Mouse (Mus musculus) embryonic facial prominence, embryonic 11.5 days (tissue): ENCODE data around the gene Btaf1. TPM values are rescaled to one million over a fixed set of nuclear protein-coding genes. Genes with fewer than 3 reads are reported as not detected.

Experiments used
- ATAC-seq: fragments of 200-750 bp; cut with Nextera tagmentation; replicated peaks from 2 replicates; pipeline ENCODE4 v1.8.0; 2017; ENCODE audit warnings: low read depth; ENCODE audit not compliant: insufficient number of reproducible peaks, low FRiP score, low TSS enrichment
- DNase-seq: peaks from one replicate; pipeline ENCODE4 v3.0.0-alpha.2; 2015; ENCODE audit warnings: low spot score
- H3K27ac ChIP-seq: fragments of 300-500 bp; sonication (generic); replicated peaks from 2 replicates; pipeline ENCODE4 v1.5.1; 2014; ENCODE audit warnings: mild to moderate bottlenecking, low read depth, low read length, control low read depth
- H3K27me3 ChIP-seq: fragments of 300-500 bp; sonication (generic); 2 replicates; pipeline ENCODE4 v1.6.1; 2014; ENCODE audit warnings: mild to moderate bottlenecking, low read length, moderate library complexity, mixed read lengths; ENCODE audit not compliant: control insufficient read depth, insufficient read depth
- H3K36me3 ChIP-seq: fragments of 300-500 bp; sonication (generic); replicated peaks from 2 replicates; pipeline ENCODE4 v1.6.1; 2014; ENCODE audit warnings: low read depth, mild to moderate bottlenecking, low read length, moderate library complexity, mixed read lengths; ENCODE audit not compliant: control insufficient read depth, insufficient read depth
- H3K4me1 ChIP-seq: fragments of 300-500 bp; sonication (generic); 2 replicates; pipeline ENCODE4 v1.6.1; 2014; ENCODE audit warnings: low read length, mixed read lengths; ENCODE audit not compliant: control insufficient read depth, insufficient read depth
- H3K4me2 ChIP-seq: fragments of 300-500 bp; sonication (generic); 2 replicates; pipeline ENCODE4 v1.6.1; 2014; ENCODE audit warnings: low read depth, mild to moderate bottlenecking, control low read depth, low read length, moderate library complexity
- H3K4me3 ChIP-seq: fragments of 300-500 bp; sonication (generic); 2 replicates; pipeline ENCODE4 v1.5.1; 2014; ENCODE audit warnings: low read depth, low read length, control low read depth
- H3K9ac ChIP-seq: fragments of 300-500 bp; sonication (generic); replicated peaks from 2 replicates; pipeline ENCODE4 v1.6.1; 2014; ENCODE audit warnings: mild to moderate bottlenecking, control low read depth, low read length
- H3K9me3 ChIP-seq: fragments of 300-500 bp; sonication (generic); replicated peaks from 2 replicates; pipeline ENCODE4 v1.6.1; 2016; ENCODE audit warnings: mild to moderate bottlenecking, low read length, inconsistent platforms, mixed read lengths; ENCODE audit not compliant: control insufficient read depth
- WGBS: fragments of 180-500 bp; shearing (Covaris S2); extraction: QIAGEN DNeasy Blood & Tissue Kit; methylation state at CpG from one replicate; pipeline ENCODE4 v1.1.7; 2014; 5-methylcytosine and 5-hydroxymethylcytosine counted together
- polyA plus RNA-seq: library from polyadenylated mRNA; unstranded; fragments of >200 nt; fragmentation: Nextera tagmentation; extraction: Ambion mirVana; gene quantifications from 2 replicates; pipeline ENCODE4 v1.2.1, GENCODE M21; 2014

The Btaf1 gene
- polyA plus RNA-seq = 16.5 and 17.9 TPM in 2 replicates

DNA sequence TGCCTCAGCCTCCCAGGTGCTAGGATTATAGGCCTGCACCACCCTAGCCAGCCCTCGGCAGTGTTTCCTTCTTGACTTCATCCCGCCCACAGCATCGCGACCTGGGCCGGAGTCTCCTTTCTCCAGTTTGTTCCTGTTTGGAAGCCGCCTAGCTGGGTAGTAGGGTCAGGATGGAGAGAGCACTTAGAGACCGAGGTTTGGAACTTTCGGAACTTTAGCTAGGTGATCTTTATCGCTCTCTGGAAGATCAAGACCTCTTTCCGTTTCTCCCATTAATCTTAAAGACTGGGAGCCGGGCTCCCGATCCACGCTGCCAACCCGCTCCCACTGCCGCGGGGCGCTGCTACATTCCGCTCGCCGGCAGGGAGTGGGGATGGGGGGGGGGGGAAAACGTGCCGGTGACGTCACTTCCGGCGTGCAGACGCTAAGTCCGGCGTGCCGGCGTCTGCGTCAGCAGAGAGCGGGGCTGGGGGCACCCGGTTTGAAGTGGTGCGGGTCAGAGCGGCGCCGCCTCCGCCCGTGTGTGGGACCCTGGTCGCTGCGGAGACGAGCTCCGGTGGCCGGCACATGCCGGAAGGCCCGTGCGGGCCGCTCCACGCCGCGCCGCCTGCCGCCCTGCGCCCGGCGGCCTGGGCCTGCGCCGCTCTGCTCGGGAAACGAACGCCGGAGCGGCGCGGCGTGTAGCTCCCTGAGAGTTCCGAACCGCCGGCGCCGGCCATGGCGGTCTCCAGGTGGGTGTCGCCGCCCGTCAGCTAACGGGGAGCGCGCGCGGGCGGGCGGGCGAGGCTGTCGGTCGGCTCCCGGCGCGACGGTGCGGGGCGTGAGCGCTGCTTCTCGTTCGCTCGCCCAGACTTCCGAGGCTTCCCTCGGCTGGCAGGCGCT, at the start of gene Btaf1:
TSS of gene Btaf1 (plus strand) at position 409 of the 882 bp plus-strand sequence.
- Histone ChIP-seq H3K36me3 (no peaks in the 10 kb centered on the region), H3K4me1 (no peaks in the 10 kb centered on the region), H3K27ac (peak within 1 kb of the TSS; percentile 71), H3K9ac (peak within 1 kb of the TSS; percentile 86), H3K27me3 (no peaks in the 10 kb centered on the region), H3K4me2 (peak within 1 kb of the TSS; percentile 81), H3K9me3 (no peaks in the 10 kb centered on the region), H3K4me3 (peak within 1 kb of the TSS; percentile 89)
- ATAC-seq (peak; percentile 97), DNase-seq (peak; percentile 94)
- under 1% methylated on average over 70 of the region's 98 CpGs for WGBS

DNA sequence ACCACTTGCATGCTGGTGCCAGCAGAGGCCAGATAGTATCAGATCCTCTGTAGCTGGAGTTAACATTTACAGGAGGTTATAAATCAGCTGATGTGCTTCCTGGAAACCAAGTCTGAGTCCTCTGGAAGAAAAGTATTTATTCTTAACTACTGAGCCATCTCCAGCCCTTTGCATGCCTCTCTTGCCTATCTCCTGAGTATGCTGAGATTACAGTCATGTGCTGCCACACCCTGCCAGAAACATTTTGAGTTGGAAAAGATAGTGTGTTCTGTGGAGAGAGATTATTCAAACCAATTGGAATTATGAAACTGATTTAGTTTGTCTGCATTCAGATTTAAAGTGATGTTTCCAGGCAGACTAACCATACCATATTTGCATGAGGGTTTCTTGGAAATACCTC, 48.5 kb upstream of the Btaf1 start:
- H3K4me3 ChIP-seq = no peak overlapping the region
- DNase-seq (no peak), ATAC-seq (no peak)
- no peak overlapping the region for H3K4me2 ChIP-seq
- H3K4me1 ChIP-seq = no peaks in the 10 kb centered on the region
- H3K27ac ChIP-seq = no peak overlapping the region
- peaks cover 6% of the 10 kb centered on the region for H3K36me3 ChIP-seq
- H3K9me3 ChIP-seq = no peaks in the 10 kb centered on the region
- H3K27me3 ChIP-seq = no peaks in the 10 kb centered on the region
- H3K9ac ChIP-seq = no peak overlapping the region

- no peak overlapping the region for H3K4me3 ChIP-seq
- DNase-seq (no peak), ATAC-seq (no peak)
- no peak overlapping the region for H3K9ac ChIP-seq
- peaks cover 6% of the 10 kb centered on the region for H3K36me3 ChIP-seq
- no peaks in the 10 kb centered on the region for H3K9me3 ChIP-seq
- 82% methylated on average over 11 of the region's 11 CpGs for WGBS
- no peaks in the 10 kb centered on the region for H3K27me3 ChIP-seq
- H3K4me2 ChIP-seq = no peak overlapping the region
- no peaks in the 10 kb centered on the region for H3K4me1 ChIP-seq
- H3K27ac ChIP-seq = no peak overlapping the region
Observed at GRCm38 (mm10) chr19:36878743-36879495, 47.0 kb upstream of the Btaf1 start.

- Histone ChIP-seq H3K4me2 (no peak overlapping the region), H3K9me3 (no peaks in the 10 kb centered on the region), H3K4me3 (no peak overlapping the region), H3K27ac (no peak overlapping the region), H3K36me3 (peaks cover 12% of the 10 kb centered on the region), H3K27me3 (no peaks in the 10 kb centered on the region), H3K4me1 (no peaks in the 10 kb centered on the region), H3K9ac (no peak overlapping the region)
- DNase-seq (peak; percentile 58), ATAC-seq (no peak)
- WGBS = 80% methylated on average over 6 of the region's 6 CpGs
Observed at GRCm38 (mm10) chr19:36883119-36883518, 42.8 kb upstream of the Btaf1 start.

DNA sequence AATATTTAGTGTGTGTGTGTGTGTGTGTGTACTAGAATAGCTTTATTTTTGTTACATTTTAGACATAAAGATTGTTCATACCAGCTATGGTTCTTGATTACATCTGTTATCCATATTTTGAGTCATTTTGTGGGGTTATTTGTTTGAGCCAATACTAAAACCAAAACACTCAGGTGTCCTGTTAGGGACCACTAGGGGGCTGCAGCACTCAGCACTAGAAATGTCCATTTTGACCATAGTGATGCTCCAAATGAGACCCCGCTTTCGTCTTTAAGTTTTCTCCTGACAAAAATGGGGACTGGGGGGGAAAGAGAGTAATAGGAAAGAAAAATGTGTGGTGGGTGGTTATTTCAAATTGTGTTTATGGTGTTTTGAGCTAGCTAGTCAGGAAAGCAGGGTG, 39.6 kb upstream of the Btaf1 start:
- Histone ChIP-seq H3K4me2 (no peak overlapping the region), H3K9ac (no peak overlapping the region), H3K27me3 (no peaks in the 10 kb centered on the region), H3K4me3 (no peak overlapping the region), H3K27ac (no peak overlapping the region), H3K4me1 (no peaks in the 10 kb centered on the region), H3K36me3 (peaks cover 9% of the 10 kb centered on the region), H3K9me3 (no peaks in the 10 kb centered on the region)
- DNase-seq = peak; percentile 59
- no peak for ATAC-seq
- 86% methylated on average over 2 of the region's 2 CpGs for WGBS

DNA sequence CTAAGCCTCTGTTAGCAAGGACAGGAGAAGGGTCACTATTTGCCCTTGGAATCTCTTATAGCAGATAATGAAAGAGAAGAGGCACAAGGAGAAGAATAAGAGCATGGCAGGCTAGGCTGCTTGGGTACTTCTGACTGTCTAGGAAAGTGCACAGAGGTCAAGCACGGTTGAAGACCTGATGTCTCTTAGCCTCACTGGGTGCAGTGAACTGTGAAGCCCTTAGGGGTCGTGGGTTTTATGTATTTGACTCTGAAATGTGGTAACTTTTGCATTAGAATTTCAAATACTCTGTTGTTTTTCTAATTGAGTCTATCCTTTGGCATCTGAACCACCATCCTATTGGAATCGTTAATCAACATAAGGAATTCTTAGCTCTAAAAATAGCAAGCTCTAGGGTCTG, 38.2 kb upstream of the Btaf1 start:
- Histone ChIP-seq H3K4me3 (no peak overlapping the region), H3K36me3 (peaks cover 9% of the 10 kb centered on the region), H3K9me3 (no peaks in the 10 kb centered on the region), H3K27me3 (no peaks in the 10 kb centered on the region), H3K4me2 (no peak overlapping the region), H3K4me1 (no peaks in the 10 kb centered on the region), H3K9ac (no peak overlapping the region), H3K27ac (no peak overlapping the region)
- ATAC-seq (no peak), DNase-seq (no peak)
- WGBS = 81% methylated on average over 3 of the region's 3 CpGs

DNA sequence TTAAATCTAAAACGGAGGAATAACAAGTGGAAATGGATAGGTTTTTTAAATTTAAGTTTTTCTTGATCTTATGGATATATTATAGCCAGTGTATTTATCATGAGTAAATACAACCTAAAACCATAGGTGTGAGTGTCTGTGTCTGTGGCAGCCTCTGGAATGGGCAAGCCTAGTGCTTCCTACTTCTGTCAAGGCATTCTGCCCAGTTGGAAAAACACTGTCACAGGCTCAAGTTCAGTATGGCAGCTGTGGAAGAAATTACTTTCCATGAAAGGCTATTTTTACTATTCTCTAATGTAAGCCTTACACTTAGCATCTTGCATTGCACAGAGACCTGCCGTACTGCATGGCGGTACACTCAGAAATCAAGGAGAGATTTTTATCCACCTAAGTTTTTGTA, 34.1 kb upstream of the Btaf1 start:
- no peaks in the 10 kb centered on the region for H3K9me3 ChIP-seq
- no peak overlapping the region for H3K27ac ChIP-seq
- DNase-seq (no peak), ATAC-seq (no peak)
- no peak overlapping the region for H3K9ac ChIP-seq
- H3K4me1 ChIP-seq = no peaks in the 10 kb centered on the region
- no peak overlapping the region for H3K4me3 ChIP-seq
- no peak overlapping the region for H3K4me2 ChIP-seq
- WGBS = 98% methylated on average over 3 of the region's 3 CpGs
- no peaks in the 10 kb centered on the region; the same call in 1 of the 2 replicates for H3K36me3 ChIP-seq
- H3K27me3 ChIP-seq = no peaks in the 10 kb centered on the region
